Mouse (Mus musculus) kidney, postnatal 4 days (tissue): Measurements from ENCODE around the gene Lrrc3b.

Experiments used
- DNase-seq, 2 experiments: peaks; one replicate each; pipeline ENCODE4 v3.0.0; 2021; ENCODE audit warnings: mixed read lengths in 2 of 2

The Lrrc3b gene

DNA sequence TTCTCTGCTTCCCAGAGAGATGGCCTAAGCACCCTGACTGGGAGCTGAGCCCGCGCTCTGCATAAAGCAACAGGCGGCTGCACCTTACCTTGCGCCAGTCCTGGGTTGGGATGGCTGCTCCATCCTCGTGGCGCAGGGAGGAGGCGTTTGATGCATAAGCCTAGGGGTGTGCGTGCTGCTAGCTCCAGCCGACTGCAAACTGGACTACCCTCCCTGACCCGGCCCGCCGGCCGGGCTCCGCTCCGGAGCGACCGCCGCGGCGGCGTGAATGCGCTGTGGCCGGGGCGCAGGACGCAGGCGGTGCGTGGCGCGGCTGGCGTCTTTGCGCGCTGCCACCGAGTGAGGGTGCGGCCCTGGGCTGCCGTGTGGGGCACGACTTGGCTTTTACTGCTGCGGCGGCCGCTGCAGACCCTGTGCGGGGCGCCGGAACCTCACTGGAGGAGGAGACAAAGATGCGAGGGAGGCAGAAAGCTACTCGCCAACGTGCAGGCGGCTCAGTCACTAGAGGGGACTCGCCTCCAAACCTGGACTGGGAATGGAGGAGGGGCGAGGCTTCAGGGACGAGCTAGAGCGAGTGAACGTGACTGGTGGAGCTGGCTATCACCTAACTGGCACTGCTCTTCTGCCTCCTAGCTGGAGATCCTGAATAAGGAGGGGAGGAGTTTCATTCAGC is at the start of gene Lrrc3b:
TSS of gene Lrrc3b (minus strand) at position 503 of the 673 bp plus-strand sequence.
- peak; percentile 24 to 48 for DNase-seq

DNA sequence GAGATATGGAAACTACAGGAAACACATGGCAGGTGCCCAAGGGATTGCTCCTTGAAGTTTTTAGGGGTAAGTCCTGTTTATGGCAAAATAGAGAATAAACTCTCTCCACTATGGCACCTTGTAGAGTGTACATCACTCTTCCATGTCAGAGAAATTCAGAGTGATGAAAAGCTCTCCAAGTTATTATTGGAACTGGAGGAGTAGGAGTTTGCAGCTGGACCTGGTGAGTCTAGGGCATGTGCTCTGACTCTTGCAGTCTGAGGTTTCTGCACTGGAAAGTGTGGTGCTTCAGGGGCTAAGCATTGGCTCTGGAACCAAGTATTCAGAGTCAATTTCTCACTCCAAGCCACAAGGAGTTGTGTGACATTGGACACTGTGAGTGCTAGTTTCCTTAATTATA is 38.9 kb upstream of the Lrrc3b start:
- no peak for DNase-seq

DNA sequence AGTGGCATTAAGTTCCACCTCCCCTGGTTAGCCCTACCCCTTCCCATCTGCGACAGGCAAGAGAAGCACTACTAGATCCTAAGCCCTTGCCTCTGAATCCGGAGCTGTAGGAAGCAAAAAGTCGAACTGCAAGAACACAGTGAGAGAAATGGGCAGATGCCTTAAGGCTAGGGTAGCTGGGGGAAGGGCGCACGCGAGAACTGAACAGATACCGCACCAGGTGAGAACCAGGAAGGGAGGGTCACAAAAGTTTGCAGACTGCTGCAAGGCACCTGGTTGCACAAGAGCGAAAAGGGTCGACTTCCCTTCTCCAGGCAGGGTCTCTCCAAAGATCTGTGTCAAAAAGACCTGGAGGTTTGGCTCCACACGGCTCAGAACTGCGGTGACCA is 697 bp downstream of the Lrrc3b start:
- peak in 1 of 2 experiments; percentile 4 for DNase-seq

DNA sequence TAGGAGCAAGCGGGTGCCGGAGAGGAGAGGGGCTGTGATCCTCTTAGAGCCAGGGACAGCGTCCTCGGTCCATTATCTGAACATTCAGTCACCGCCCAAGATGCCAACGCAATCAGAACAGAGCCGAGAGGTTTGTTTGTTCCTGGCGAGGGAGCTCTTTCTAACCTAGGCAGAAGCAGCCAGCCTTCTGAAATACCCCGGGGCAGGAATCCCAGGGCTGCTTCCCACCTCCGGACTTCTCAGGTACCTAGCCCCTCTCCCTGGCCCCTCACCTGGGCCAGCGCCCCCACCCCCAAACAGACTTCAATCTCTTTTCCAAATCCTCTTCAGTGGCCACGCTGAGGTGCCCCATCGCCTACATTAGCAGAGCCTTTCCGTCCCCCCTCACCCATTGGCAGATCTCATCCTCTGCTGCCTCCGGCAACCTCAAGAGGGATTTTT is 1.3 kb downstream of the Lrrc3b start:
- peak in 1 of 2 experiments; percentile 5 for DNase-seq

DNA sequence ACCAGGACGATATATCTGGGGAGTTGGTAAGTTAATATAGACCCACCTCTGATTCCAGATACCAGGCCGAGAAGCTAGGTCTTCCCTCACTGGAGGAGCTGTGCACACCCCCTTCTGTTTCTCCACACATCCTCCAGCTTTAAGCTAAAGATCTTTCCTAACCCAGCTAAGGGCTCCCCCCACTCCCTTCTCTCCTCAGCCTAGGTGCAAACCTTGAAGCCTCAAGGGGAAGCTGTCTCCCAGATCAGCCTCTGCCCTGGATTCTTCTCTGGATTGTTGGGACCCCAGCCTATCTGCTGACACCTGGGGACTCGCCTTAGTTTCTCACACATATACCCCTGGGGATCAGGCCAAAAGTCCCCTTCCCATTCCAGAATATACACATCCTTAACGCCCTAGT is 1.7 kb downstream of the Lrrc3b start:
- no peak for DNase-seq

DNA sequence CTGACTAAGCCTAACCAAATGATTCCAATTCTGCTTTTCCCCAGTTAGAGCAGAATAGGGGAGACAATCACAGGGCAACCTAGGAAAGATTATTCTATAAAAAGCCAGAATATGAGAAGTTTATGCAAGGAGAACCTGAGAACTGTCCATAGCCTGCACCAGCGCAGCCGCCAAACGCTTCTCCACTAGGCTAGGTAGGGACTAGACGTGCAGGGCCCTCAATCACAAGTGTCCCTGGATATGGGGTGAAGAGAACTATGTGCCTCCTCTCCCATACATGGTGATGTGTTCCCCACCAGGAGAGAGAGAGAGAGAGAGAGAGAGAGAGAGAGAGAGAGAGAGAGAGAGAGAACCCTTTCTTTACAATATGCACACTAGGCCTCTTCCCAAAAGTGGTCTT is 2.2 kb downstream of the Lrrc3b start:
- no peak for DNase-seq

DNA sequence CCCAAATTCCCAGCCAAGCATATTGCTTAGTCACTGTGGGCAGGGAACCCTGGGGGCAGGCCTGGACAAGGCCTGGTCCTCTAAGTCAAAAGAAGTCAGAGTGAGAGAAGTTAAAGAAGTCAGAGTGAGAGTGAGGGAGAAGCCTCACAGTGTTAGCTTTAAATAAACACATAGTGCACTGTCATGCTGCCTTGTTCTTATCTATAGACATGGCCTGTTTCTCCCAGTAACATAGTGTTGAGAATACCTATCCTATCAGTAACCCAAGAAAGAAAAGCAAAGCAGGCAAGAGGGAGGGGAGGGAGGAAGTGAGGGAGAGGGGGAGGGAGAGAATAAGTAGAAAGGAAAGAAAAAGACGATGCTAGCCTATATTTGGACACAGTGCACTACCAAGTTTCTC is 6.4 kb downstream of the Lrrc3b start:
- no peak for DNase-seq

DNA sequence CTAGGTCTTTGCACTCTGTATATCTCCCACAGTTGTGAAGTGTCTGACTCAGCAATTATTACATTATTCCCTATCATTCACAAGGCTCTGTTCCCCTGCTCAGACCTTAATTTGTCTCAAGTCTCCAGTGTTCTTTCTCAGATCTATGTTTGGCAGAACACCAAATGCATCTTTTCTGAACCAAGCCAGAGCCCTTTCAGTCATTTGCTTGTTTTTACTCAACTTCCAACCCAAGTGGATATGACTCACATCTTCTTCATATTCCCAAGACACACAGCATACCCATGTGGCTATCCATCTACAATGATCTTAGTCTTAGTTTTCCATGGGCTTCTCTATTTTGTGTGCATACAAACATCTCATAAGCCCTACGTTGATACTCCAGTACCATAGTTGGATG is 17.2 kb downstream of the Lrrc3b start:
- DNase-seq, result no peak

DNA sequence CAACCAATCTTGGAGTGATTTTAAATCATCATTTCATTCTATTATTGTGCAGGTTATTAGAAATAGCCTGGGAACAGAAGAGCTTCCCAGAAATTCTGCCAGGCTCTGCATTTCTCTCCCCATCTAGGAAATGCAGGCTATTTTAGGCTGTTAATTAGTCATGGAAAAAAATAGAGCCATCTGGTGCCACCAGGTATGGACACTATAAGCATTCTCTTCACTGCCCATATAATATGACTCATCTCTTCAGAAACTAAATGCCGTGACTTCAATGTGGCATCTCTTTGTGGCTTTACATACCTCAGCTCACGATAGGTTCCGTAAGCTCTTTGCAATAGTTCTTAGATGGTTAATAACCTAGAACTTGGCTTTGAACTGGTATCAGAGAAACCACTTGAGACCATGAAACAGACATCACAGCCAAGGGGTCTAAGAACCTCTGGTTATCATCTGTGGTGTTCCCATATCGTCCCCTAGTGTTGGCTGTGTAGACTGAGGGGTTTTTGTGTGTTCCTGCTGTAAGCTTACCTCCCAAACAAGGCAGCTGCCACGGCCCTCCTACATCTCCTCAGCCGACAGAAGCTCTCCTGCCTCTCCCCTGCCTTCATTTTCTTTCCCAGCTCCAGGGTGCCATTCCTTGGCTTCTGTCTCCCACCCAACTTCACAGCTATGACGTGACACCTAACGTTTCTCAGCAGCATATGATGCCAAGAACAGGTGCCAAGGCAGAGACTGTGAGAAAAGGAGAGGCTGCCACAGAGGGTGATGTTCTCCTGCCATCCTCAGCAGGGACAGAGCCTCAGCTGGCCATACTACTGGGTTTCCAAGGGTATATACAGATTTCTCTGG is 27.9 kb downstream of the Lrrc3b start:
- no peak for DNase-seq

DNA sequence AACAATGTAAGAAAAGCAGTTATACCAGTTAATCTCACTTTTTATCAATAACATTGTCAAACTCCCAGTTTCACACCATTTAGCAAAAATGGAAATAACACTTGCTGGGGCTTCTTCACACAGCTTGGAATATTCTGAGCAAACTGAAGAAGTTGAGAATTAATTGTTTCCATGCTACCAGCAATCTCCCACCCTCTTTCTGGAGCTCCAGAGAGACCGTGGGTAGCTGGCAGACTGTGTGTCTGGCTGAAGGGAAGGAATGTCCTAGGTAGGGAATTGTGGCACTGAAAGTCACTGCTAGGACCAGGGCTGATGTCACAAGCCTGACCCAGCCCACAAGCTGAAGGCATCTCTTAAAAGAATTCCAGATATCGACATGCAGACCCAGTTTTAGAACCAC is 53.3 kb downstream of the Lrrc3b start:
- DNase-seq, result no peak

DNA sequence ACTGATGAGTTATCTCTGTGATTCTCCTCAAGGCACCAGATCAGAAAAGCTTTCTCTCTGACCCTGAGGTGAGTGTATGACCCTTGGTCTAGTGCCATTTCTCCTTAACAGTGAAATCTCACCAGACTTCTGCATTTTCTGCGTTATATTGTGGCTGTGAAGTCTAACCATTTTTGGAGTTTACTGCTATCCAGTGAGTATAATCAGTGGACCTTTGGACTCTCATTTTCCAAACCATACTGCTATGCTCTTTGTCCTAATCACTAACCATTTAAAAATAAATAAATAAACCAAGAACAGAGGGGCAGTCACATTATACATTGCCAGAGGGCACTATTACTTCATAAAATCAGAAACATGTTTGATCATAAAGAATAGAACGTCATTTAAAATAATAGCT is 53.8 kb downstream of the Lrrc3b start:
- no peak for DNase-seq

DNA sequence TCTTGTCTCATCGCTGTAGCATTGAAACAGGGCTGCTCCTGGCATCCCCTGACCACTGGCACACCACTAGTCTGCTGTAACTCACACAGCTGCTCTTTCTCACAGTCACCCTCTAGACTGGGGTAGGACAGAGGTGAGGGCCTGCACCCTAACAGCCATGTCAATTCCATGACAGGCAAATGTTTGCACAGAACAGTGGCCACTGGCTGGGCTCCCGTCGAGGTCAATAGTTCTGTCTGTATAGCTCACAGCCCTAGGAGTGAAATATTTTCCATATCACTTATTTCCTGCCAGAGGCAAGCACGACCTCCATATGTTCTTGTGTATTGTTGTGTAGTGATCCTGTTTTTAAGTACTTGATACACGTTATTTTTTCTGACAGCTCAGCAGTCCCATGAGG is 54.3 kb downstream of the Lrrc3b start:
- DNase-seq, result no peak

DNA sequence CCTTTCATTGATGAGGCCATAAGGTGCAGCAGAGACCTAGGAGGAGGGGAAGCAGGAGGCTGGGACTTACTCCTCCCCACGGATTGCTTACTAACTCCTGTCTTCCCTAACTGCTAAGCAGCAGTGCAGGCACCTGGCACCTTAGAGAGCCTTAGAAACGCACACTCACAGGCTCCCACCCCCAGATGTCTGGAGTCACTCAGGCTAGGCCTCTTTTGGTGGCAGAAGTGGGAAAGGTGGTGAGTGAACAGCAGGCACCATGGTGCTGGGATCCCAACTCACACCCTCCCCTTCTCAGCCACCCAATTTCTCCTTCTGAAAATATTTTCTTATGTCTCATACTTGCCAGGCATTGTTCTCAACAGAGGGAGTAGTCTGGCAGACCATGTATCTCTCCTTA is 55.7 kb downstream of the Lrrc3b start:
- no peak for DNase-seq

DNA sequence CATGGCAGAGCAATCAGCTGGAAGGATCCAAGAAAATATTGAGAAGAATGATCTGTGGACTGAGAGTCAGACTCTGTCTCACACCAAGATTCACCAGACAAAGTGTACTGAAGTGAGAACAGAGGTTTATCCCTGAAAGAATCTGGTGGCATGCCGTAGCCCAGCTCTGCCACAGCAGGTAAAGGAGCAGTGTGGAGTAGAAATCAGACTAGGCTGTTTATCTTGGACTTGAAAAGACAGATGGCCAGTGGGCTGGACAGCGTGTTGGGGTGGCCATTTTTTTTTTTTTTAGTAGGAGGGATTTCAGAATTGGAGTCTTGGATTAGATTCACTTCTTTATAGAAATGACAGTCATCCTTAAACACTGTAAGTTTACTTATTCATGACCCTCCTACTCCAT is 61.4 kb downstream of the Lrrc3b start:
- DNase-seq, result no peak

DNA sequence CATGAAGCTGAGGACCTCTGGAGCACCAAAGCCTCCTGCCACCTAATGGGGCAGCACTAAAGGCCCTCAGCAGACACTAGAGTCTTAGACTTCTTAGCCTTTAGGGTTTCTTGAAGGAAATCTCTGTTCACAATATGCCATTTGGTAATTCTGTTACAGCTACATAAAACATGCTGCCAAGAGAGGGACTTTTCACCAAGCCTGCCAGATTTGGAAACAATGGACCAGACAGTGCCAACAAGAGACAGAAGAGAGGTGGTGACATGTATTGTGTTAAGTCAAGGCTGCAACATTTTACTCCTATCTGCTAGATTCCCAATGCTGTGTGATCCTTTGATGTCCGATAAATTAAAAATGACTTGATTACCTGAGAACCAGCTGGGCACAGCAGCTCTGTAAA is 62.0 kb downstream of the Lrrc3b start:
- DNase-seq, result no peak

DNA sequence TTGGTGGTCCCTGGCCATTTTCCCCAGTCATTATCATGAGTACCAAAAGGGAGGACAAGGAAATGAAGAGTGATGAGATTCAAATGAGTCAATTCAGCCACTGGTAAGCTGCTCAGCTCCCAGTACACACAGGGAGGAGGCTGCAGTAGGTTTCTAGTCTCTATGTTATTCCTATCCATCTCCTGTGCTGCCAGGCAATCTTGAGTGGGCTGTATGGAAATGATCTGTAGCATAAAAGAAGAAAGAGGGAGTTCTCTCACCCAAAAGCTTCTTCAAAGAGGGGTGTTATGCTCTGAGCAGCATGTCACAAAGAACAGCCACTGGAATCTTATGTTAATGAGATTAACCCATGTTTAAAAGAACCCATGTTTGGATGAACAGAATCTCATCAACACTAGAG is 64.5 kb downstream of the Lrrc3b start:
- no peak for DNase-seq

DNA sequence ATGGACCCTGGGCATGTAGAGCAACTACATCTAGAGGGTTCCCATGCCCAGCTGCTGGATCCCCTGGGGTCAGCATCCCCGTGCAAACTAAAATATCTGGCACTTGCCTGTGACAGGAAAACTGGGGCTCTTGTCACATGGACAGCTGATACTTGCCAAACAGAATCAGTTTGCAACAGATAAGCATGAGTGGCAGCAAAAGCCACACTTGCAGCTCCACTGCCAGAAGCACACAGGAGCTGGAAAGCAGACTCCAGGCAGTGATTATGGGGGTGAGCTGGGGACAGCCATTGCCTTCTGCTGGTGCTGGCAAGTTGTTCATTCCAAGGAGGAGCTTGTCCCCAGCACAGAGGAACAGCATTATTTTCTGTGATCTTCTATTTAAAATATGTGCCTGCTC is 65.8 kb downstream of the Lrrc3b start:
- DNase-seq, result no peak

DNA sequence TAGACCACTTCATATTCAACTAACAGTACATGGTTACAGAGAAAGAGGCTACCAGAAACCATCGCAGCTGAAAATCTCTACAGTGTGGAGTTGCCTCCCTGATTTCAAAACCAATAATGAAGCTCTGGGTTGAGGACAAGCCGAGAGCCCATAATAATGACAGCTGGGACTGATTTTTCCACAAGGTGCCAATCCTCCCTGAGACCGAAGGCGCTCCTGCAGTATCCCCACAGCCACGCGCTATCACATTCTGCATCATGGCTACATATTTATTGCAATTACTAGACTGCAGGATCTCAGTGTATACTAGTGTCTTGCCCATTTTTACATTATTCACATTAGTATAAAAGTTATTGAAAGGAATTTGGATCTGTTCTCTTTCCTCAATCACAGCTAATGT is 73.7 kb downstream of the Lrrc3b start:
- no peak for DNase-seq

DNA sequence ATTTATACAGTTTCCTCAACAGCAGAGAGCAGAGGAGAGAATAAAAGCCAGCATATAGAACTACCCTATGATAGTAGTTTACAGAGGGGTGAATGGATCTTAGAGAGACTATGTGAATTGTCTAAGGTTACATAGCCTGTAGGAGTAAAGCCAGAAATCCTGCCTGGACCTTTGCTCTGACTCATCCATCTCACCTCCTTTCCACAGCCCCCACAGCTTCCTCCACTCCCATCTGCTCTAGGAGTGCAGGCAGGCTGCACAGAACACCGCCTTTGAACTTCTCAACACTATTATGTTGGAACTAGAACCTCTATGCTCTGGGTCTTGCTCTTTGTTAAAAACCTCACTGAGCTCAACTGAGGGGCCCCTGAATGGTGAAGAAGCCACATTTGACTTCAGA is 78.9 kb downstream of the Lrrc3b start:
- DNase-seq, result no peak

DNA sequence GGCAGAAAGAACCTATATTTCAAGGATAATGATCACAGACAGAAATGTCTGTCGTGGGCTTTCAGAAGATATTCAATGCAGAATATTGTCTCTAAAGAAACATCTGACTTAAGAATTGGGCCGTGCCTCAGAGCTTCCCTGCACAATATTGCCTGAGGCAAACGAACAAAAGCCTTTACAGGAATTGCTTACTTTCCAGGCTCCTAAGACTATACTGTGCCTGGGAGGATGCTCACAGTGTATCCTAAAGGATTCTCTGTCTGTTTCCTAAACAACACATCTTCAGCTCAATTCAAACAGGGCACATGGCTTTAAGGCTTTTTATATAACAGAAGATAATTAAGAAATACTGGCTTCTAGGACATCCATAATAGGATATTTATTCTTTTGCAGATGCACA is 79.7 kb downstream of the Lrrc3b start:
- no peak for DNase-seq

DNA sequence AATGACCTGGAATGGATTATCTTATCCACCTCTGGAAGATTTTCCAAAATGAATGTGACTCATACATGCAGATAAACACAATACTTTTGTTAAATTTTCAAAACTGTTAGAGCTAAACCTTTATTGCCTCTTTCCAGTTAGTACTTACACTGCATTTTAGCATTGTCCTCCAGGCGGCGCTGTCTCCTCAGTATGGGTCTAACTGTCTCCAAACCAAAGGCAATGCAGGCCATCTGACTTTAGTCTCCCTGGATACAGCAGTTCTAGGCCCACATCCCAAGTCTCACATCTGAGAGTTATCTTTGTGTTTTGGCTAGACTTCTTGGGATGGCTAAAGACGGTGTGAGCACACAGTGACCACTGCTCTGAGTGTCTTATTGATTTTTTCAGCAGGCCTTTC is 83.3 kb downstream of the Lrrc3b start:
- peak; percentile 86 to 87 for DNase-seq

DNA sequence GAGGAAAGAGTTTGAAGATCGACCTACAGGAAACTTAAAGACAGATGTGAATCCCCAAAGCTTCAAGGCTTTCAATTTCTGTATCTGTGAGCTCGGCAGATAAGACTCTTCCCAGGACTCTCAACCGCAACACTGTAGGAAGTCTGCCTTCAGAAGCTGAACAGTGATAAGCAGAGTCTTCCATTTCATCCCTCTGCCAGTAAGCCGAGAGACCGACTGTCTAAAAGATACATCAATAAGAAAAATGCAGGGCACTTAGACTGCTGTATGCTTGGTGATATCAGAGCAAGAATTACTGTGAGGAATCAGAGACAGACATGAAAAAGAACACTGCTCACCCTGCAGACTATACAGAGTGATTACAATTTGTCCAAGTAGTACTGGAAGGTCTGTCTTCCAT is 84.5 kb downstream of the Lrrc3b start:
- no peak for DNase-seq

DNA sequence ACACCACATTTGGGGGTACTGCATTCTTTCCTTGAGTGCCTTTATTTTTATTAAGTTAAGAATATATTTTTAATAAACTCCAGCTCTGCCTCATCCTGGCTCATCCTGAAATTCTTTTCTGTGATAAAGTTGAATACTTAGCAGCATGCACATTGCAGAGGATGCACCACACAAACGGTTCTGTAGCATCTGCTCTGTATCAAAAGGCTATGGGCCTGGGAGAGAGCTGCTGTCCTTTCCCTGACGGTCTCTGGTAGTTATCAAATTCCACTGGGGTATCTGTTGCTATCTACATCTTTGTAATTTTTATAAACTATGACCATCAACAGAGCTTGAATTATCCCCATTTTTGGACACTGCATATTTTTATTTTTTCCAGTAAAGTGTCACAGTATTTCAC is 105.7 kb downstream of the Lrrc3b start:
- DNase-seq, result no peak

DNA sequence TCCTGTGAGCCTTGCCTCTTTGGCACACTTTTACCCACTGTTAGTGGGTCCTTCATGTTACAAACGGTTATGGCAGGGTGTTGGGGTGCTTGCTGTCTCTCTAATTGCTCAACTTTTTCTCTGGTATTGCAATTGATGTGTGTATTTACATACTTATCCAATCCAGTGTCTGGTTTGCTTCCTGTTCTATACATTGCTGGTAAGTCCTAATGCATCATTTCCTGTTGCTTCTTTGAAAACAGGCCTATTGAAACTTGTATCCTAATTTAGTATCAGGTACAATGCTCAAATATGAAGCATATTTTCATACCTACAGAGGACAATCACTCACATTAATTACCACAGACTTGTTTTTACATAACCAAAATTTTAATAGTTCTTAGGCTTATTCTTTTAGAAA is 107.4 kb downstream of the Lrrc3b start:
- DNase-seq, result no peak

DNA sequence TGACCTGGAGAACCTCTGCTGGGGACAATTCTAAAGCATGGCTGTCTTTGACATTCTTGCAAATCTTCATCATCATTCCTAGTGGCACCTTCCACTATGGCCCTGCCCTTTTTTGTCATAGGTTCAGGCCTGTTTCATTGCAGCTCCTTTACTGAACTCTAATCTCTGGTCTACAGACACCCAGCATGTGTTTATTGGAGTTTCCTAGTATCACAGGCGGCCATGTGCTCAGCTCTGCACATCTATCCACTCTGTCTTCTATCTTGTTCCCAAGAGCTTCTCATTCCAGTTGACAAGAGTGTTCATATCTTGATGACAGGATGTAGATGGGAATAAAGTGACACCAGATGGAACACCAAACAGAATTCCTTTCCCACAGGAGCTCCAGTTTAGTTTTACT is 108.6 kb downstream of the Lrrc3b start:
- DNase-seq, result no peak
